Mouse (Mus musculus) CH12.LX (cell line): ENCODE measurements around the gene Dhx34.

Experiments used
- BHLHE40 ChIP-seq: IDR thresholded peaks from 2 replicates; pipeline ENCODE4 v1.6.1; 2011; ENCODE audit warnings: mild to moderate bottlenecking, low read depth, low read length, improper control_type of control experiment
- CHD2 ChIP-seq: IDR thresholded peaks from 2 replicates; pipeline ENCODE4 v1.6.1; 2011; ENCODE audit warnings: low read length, improper control_type of control experiment
- CTCF ChIP-seq, 2 experiments: IDR thresholded peaks in 1 of 2; conservative IDR thresholded peaks in 1 of 2; 2 replicates each; pipeline ENCODE4 v1.5.1; 2011 to 2012; ENCODE audit warnings: low read depth in 2 of 2, low read length in 2 of 2, improper control_type of control experiment in 1 of 2, inconsistent platforms in 1 of 2, mild to moderate bottlenecking in 1 of 2, moderate library complexity in 1 of 2
- EP300 ChIP-seq: IDR thresholded peaks from 2 replicates; pipeline ENCODE4 v1.6.1; 2011; ENCODE audit warnings: low read length, improper control_type of control experiment
- GABPA ChIP-seq: IDR thresholded peaks from 2 replicates; pipeline ENCODE4 v1.6.1; 2012; ENCODE audit warnings: low read depth, low read length, improper control_type of control experiment, inconsistent platforms; ENCODE audit not compliant: insufficient replicate concordance
- MAFK ChIP-seq: IDR thresholded peaks from 2 replicates; pipeline ENCODE4 v1.6.1; 2011; ENCODE audit warnings: low read length, improper control_type of control experiment; ENCODE audit not compliant: insufficient replicate concordance
- MEF2A ChIP-seq: IDR thresholded peaks from 2 replicates; pipeline ENCODE4 v1.6.1; 2014; ENCODE audit warnings: low read depth, mild to moderate bottlenecking, inconsistent platforms, low read length, improper control_type of control experiment, borderline replicate concordance
- POLR2A ChIP-seq: IDR thresholded peaks from 2 replicates; pipeline ENCODE4 v1.6.1; 2011; ENCODE audit warnings: low read depth, mild to moderate bottlenecking, improper control_type of control experiment, low read length
- RAD21 ChIP-seq: IDR thresholded peaks from 2 replicates; pipeline ENCODE4 v1.6.1; 2011; ENCODE audit warnings: low read depth, mild to moderate bottlenecking, low read length, improper control_type of control experiment, moderate library complexity
- SIN3A ChIP-seq: IDR thresholded peaks from 2 replicates; pipeline ENCODE4 v1.6.1; 2012; ENCODE audit warnings: low read length, improper control_type of control experiment, inconsistent platforms
- UBTF ChIP-seq: IDR thresholded peaks from 2 replicates; pipeline ENCODE4 v1.6.1; 2012; ENCODE audit warnings: low read depth, mild to moderate bottlenecking, inconsistent platforms, low read length, improper control_type of control experiment, moderate library complexity
- USF1 ChIP-seq: IDR thresholded peaks from 2 replicates; pipeline ENCODE4 v1.6.1; 2014; ENCODE audit warnings: low read depth, mild to moderate bottlenecking, inconsistent platforms, low read length, improper control_type of control experiment

- TF ChIP-seq CTCF (conservative IDR thresholded peaks at IDR 0.05 in 1 of 2, IDR thresholded peaks at IDR 0.05 in 1 of 2; ENCODE audit: low read depth in 2 of 2, low read length in 2 of 2) = no peak
- TF ChIP-seq POLR2A = no peak
- TF ChIP-seq EP300 = peak; percentile 47; the same call in 1 of the 2 replicates
- no peak for TF ChIP-seq RAD21
- no peak for TF ChIP-seq CHD2
- 0 out of 2 replicates have a peak, but pooled peaks have one; percentile 27 for TF ChIP-seq MAFK
- TF ChIP-seq MEF2A = no peak
- no peak for TF ChIP-seq GABPA
- no peak for TF ChIP-seq UBTF
- TF ChIP-seq USF1 = no peak
- TF ChIP-seq BHLHE40 = peak; percentile 71
- TF ChIP-seq SIN3A = no peak
Measured at GRCm38 (mm10) chr7:16254195-16254594, 32.4 kb upstream of the Dhx34 start.
